Mouse (Mus musculus) adrenal gland, postnatal 10 days (tissue): ENCODE measurements around the gene Mrpl3. TPM values are rescaled to one million over a fixed set of nuclear protein-coding genes. Genes with fewer than 3 reads are reported as not detected.
A peak's percentile ranks its signal among the peaks of the same experiment; 100 is the strongest.
"Not testable (repeated sequence)": the region's sequence is repeated elsewhere in the genome, so short reads cannot be mapped to it uniquely, and the experiment has no call there.

ENCODE experiments used
- DNase-seq: peaks from one replicate; pipeline ENCODE4 v3.0.0; 2021; ENCODE audit warnings: mixed read lengths
- long read RNA-seq, 2 experiments: library from polyadenylated mRNA; stranded (forward); transcript quantifications; one replicate each; pipeline ENCODE4 v2.0.0; 2021
- total RNA-seq, 2 experiments: library from RNA; stranded (reverse); gene quantifications; 2 replicates each; pipeline ENCODE4 v1.2.3; 2021

Gene Mrpl3
- total RNA-seq = 100 to 1,000 TPM; 127 to 134 TPM
- long read RNA-seq, experiment 1, transcript Mrpl3-201 (10 exons, 3,972 nt) = major isoform, 126 of 131 reads
- long read RNA-seq, experiment 1, partial matches to known transcripts = 3 of 131 reads
- long read RNA-seq, experiment 1, other reads (novel, unspliced or antisense) = 1 of 131 reads
- long read RNA-seq, experiment 2, transcript Mrpl3-201 (10 exons, 3,972 nt) = major isoform, 83 of 89 reads
- long read RNA-seq, experiment 2, partial matches to known transcripts = 1 of 89 reads
- long read RNA-seq, experiment 2, other reads (novel, unspliced or antisense) = 2 of 89 reads

DNA sequence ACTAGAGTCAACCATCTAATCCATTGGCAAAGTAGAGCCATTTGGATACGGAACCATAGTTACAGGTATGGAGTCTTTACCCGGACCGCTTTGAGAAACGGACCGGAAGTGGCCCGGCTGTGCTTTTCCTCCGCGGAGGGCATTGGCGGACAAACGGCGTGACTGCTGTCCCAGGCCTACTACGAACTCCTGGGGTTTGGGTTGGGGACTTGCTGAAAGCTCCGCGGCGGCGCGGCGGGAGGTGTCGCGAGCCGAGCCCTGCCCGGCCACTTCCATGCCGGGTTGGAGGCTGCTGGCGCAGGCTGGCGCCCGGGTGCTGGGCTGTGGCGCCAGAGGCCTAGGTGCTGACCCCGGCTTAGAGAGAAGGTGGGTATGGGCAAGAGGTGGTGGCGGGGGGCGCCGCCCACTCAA is at the start of gene Mrpl3:
Gene Mrpl3, plus strand, starts transcription at position 93 of the 411 bp plus-strand sequence.
- DNase-seq = peak; percentile 93

DNA sequence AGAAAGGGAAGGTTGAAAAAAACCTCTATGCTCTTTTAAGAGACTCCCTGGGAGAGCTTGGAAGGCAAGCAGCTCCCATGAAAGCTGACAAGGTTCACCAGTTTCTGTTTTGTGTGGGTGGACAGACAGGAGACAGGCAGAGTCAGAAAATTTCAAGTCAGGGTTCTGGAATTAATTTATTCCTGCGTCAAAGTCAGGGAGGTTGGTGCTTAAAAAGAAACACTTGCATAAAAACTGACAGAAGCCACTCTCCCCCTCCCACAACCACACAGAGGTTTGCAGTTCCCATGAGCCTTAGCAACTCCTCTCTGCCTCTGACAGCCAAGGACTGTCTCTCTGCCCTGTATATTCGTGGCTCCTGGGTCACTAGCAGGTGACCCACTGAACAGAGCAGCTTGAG is 42.3 kb upstream of the Mrpl3 start:
- DNase-seq = no peak

DNA sequence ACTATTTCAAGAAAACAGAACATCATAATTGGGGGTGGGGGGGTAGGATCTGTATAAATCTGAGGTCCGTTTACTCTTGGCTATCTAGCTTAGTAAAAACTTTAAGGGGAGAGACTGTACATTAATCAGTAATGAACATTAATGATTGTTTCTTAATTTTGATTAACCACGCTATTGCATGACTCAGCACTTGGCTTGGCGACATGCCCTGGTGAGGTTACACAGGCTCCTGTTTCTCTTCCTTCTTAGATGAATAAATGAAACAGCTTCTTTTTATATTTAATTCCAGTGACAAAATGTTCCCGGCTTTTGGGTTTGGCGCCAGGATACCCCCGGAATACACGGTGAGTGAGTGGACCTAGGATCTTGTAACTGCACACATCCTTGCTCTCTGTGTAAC is 34.9 kb upstream of the Mrpl3 start:
- DNase-seq = no peak

DNA sequence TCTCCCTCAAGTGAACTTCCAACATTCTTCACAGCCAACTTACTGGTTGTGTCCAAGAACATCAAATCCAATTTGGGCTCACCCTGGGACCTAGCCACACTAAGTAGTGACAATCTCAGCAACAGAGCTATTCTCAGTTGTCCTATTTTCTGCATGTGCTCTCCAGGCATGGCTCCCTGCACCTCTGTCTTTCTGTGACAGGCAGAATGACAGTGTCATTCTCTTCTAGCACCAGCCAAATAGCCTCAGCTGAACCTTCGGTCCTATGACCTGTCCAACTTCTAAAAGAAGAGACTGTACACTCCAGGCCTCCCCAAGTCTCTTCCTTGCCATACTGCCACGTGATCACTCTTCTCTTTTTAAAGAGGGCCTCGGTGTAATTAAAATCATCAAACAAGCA is 24.7 kb upstream of the Mrpl3 start:
- no peak for DNase-seq

DNA sequence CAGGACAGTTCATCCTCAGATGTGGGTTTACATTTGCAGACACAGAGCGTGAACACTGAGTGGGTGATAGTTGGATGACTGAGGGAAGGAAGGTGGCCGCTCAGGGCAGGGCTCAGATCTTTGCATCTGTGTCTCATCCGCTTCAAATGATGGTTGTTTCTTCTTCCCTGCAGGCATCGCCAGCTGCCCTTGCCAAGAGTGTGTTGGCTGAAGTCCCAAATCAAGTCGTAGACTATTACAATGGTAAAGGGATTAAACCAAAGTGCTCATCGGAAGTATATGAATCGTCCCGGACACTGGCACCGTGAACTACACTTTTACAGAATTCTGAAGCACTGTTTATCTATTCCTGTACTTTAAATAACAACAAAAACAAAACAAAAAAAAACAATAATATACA is 20.5 kb upstream of the Mrpl3 start:
- no peak for DNase-seq

DNA sequence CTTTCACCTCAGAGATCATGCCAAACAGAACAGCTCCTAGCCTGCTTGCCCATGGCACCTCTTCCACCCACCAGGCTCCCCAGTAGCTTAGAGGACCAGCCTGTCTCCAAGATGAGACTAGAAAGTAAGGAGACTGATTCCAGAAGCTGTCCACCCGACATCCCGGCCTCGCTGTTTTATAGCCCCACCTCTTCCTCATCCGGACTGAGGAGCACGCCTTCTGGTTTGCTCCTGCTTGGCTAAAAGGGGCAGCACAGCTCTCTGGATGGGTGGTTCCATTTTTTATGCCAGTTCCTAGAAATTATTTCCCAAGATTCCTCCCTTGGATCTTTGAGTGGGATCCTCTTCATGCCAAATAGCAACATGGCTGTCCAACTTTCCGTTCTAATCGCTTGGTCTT is 19.4 kb upstream of the Mrpl3 start:
- DNase-seq = no peak

DNA sequence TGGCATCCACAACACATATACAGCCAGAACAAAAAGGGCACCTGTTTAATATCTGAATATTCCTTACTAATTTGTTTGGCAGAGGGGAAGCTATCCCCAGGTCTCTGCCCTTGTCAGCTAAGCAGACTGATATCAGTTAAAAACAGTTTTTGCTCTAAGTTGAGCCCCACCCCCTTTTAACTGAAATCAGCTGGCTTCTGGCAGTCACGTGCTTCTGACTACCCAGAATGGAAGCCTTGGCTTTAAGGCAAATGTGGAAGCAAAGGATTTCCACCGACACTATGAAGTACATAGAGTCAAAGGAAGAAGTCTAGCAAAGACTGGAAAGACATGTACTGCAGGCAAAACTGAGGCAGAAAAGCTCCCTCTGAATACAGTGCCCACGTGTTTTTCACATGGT is 15.2 kb upstream of the Mrpl3 start:
- no peak for DNase-seq

DNA sequence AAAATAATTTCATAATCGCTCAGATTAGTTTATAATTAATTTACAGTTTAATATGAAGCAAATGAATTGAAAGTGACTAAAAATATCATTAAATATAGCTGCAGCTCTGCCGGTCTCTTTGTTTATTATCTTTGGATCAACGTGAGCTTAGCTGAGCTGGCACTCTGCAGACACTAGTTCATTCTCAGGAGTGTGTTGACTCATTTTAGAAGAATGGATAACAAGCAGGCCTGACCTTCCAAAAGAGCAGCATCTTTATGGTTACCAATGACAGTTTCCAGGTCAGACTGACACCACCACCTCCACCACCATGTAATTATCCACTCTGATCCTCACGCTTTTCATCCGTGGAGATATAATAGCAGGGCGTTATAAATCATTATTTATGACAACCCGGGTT is 7.0 kb upstream of the Mrpl3 start:
- DNase-seq = no peak

DNA sequence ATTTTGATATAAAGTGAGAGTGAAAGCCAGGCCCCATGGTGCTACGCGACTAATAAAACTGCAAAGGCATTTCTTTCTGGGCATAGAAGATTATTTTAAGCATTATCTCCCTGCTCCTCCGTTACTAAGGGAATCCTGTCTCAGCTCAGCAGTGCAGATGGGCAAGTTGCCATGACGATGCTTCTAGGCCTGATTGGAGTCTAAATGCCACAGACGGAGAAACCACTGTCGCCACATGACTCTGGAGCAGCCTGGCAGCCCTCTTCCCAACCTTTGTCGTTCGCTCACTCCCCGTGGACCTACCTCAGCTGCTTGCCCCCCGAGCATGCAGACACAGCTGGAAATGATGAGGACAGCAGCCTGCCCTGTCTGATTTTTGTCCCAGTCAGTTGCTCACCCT is 4.7 kb upstream of the Mrpl3 start:
- no peak for DNase-seq

DNA sequence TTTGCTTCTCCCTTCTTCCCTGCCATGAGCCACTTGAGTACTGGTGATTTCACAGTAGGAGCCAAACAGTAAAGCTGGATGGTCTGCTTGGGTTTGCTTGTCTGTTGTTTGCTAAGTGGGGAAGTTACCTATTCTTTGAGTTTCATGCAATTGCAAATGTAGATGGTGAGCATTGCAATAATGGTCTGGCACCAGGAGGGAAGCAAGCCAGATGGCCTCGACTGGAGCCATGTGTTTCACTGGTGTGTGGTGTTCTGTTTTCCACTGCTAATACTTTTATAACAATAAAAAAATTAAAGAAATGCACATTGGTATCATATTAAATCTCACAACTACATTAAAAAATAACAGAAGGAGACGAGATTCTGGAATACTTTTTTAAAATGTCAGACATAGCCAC is 3.4 kb upstream of the Mrpl3 start:
- DNase-seq = no peak

DNA sequence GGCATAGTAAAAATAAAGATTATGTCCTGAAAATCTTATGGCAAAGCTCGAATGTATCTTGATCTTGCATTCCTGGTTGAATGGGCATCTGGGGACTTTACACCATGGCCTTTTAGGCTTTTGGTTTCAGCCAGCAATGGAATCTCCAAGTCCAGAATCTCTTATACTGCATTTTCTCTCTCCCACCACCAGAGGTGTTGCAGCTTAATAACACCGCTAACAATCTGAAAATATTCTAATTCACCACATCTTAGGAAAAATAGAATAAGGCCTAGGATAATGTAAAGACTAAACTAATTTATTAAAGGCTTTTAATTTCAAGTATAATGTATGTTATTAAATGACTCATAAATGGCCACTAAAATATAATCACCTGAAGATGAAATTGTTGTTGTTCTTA is 2.8 kb upstream of the Mrpl3 start:
- no peak for DNase-seq

DNA sequence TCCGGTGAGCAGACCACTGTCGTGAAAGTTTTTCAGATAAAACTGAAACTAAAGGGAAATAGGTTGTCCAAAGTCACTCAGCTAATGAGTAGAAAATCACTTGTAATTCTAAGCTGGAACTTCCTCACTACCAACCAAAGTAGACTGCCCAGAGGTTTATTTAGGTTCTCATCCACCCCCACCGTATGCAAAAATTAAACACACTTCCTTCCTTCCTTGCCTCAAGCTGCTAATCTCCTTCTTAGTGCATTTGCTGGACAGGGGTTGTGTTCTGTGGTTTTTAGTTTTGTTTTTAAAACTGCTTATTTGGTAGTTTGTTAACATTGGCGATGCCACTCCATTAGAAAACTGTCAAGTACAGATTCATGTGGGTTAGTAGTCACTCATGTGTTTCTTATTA is 773 bp downstream of the Mrpl3 start:
- DNase-seq = no peak

DNA sequence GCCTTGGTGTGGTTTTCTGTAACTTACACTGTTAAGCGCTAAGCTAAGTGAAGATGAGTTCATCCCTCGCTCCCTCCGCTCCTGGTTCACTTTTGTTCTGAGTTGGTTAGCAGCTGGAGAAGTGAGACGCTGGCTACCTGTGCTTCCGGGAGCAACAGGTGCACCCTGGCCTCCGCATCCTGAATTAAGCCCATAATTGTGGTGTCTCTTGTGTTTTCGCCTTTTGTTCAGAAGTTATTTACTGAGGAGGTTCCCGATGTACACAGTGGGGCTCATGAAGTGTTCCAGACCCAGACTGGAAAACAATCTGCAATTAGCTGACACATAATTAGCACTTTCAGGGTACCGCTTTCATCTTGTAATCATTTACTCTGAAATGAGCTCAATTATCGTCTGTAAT is 16.1 kb downstream of the Mrpl3 start:
- DNase-seq = no peak

DNA sequence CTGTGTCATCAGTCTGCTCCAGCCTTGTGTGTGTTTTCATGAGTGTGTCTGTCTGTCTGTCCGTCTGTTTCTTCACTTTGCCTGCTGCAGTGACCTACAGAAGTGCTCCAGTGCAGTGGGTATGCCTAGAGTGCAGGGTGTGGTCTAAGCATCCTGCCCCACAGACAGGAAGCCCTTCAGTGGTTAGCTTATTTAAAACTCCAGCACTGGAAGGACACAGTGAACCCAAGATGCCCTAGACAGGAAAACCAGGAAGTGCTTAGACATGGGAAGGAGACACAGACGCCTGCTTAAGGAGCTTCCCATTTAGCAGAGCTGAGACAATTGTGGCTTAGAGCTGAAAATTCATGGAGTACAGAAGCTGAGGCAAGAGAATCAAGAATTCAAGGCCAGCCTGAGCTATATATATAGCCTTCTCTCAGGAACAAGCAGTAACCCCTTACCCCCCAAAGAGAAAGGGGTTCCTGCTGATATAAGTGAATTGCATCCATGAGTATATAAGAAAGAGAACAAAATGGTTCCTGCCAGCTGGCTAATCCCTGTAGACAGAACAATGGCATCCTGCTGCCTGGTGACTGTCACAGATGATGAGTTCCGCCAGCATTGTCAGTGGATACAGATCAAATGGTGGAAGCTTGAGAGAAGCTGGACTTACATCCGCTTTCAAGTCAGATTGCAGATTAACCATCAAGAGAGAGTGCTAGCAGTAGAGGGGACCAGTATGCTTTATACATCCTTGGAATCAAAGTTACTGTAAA is 20.1 kb downstream of the Mrpl3 start:
- no peak for DNase-seq

DNA sequence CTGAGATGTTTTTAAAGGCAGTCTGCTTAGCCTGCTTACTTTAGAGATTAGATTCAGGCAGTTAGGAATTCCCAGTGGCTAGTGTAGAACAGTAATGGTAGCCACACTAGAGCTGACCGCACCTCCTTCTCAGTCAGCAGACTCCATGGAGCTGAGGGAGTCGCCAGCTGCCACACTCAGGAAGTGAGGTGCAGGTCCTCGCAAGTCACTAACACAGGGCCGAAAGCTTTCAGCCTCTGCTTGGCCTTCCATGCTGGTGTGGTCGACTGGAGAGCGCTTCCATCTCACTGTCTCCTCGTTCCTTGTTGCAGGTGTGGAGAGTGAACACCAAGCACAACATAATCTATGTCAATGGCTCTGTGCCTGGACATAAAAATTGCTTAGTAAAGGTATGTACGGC is 21.8 kb downstream of the Mrpl3 start:
- DNase-seq = no peak

DNA sequence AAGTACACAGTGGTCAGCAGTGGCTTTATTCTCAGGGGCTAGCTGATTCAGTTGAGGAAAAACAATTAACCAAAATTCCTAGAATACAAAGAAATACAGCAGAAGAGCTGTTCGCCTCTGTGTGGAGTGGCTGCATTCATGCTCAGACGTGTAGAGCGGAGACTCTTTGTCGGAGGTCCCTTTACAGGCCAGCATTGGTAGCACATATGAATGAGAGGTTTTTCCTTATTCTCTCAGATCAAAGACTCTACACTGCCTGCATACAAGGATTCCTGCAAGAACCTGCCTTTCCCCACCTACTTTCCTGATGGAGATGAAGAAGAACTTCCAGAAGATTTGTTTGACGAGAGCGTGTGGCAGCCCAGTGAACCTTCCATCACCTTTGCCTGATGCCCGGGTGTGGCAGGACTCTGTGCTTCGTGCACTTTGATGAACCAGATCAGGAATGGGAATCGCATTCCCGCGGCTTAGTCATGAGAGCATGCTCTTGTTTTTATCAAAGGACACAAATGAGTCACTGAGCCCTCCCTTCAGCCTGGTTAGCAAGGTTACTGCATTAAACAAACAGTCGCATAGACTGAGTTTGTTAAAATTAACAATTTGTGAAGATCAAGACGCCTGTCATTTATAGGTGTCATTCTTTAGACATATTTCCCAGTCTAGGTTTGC is 23.9 kb downstream of the Mrpl3 start:
- peak; percentile 52 for DNase-seq

DNA sequence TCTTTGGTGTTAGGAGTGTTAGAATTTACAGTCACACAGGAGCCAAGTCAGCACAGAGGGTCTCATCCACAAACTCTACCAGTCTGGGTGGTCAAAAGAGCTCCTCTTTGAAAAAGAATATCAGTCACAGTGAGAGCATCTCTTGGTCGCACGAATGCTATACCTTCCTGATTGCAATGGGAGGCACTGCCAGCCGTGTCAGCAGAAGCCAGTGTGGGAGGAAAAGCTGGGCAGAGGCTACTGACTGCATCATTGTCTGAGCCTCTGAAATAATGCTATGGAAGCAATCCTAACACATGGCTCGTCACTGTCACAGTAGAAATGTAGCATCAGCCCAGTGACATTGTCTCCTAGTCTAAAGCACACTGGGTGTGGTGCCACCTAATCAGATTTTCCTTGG is 25.4 kb downstream of the Mrpl3 start:
- no peak for DNase-seq

DNA sequence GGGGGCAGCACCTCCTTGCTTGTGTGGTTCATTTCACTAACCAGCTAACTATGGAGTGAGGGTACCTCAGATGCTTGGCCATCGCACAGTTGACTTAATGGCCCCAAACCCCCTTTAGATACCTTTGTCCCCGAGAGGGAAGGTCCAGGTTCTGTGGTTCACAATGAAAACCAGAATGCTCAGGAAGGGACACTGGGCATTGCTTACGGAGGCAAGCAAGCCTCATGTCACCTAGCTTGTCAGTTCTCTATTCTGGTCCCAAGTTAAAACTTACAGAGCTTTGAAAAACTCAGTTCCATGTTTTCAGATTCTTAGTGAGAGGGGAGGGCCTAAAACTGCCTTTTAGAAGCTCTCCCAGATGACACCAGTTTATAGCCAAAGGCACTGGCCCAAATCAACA is 27.2 kb downstream of the Mrpl3 start:
- no peak for DNase-seq

DNA sequence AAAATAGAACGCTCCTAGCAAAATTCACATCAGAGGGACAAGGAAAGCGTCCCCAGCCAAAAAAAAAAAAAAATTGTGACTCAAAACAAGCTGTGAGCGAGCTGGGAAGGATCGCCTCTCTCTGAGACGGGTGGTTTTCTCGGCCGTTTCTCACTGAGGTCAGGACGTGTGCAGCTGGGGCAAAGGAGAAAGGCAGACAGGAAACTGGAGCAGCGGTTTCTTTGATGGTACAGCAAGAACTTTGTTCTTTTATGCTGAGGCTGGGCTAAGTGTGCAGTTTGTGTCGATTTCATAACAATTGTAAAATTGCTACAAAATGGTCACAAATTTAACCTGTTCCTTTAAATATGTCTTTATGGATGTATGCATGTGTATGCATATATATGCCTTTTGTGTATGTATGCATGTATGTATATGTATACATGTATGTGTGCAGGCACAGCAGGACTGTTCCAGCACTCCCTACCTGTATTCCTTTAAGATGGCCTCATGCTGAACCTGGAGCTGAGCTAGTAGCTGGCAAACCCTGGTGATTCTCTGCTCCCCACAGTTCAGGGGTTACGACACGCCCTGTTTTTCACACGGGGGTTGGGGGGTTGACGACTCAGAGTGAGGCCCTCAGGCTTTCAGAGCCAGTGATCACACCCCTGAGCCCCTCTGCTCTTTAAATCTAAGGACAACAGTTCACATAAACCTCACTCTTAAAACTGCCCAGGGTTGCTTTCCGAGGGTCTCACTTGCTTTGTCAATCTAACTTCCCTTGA is 48.0 kb downstream of the Mrpl3 start:
- no peak for DNase-seq

DNA sequence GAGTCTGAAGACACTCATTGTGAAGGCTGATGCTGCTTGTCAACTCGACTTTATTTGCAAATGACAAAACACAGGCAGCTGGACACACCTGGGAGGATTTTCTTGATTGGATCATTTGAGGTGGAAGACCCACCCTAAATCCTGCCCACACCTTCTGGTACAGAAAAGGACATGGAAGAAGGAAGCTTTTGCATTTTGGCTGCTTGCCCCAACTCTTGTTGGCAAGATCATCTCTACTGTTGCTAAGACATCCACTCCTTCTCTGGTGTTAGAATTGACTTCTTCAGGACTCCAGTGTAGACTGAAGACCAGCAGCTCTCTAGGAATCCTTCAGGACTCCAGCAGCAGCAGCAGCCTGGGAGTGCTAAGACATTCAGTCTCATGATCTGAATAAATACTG is 48.9 kb downstream of the Mrpl3 start:
- no peak for DNase-seq

DNA sequence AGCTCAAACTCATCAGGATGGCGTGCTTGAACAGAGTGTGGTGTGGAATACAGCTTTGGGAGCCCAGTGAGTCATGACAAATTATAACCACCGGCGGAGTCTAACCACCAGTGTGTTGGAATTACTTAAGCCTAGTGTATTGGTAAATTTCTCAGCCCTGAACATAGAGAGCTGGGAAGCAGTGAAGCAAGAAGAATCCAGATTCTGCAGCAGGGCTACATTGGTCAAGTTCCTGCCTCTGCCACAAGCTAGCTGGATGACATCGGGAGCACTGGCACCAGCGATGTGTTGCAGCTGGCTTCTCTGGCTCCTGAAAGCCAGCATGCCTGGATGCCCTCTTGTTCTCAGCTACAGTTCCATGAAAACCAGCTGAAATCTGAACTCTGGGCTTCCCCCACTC is 50.9 kb downstream of the Mrpl3 start:
- no peak for DNase-seq

DNA sequence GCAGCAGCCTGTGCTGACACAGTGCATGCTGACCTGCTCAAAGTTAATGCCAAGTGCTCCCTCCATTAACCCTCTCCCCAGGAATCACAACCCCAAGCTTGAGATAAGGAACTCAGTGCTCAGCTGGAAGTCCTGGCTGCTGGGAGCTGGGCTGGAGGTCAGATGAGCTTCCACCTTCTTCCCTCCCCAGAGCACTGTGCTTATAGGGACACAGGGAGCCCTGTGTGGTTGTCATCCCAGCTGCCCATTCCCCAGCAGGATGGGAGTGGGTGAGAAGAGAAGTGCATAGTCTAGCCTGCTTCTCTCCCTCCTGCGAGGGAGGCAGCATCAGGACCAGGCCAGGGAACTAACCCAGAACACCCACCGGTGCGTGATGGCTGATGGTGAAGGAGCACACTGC is 72.2 kb downstream of the Mrpl3 start:
- DNase-seq = not testable (repeated sequence)
